In genomic region chr2:34257611-34258010, GRCm38 (mm10) we compare ENCODE assay signal across 13 mouse cellular contexts.
"Had no signal": no experiment of that assay in that cellular context is flagged by ENCODE, and none has a peak within 500 bp of the region (broad histone marks: within the 10 kb centered on the region; RNA-seq: fewer than 3 reads in every experiment).

No protein-coding gene starts in this region.

- H3K9me3 ChIP-seq: limb, embryonic 10.5 days; liver, embryonic 15.5 days; midbrain, embryonic 12.5 days; neural tube, embryonic 15.5 days had no signal

- H3K4me3 ChIP-seq: left cerebral cortex, adult 2 months; limb, embryonic 10.5 days; liver, embryonic 15.5 days; midbrain, embryonic 12.5 days; neural tube, embryonic 15.5 days had no signal

- H3K27ac ChIP-seq: left cerebral cortex, adult 2 months; limb, embryonic 10.5 days; liver, embryonic 15.5 days; midbrain, embryonic 12.5 days; neural tube, embryonic 15.5 days had no signal

- H3K27me3 ChIP-seq: liver, embryonic 15.5 days; midbrain, embryonic 12.5 days; neural tube, embryonic 15.5 days had no signal

- H3K36me3 ChIP-seq: limb, embryonic 10.5 days; liver, embryonic 15.5 days; midbrain, embryonic 12.5 days; neural tube, embryonic 15.5 days had no signal

- H3K4me1 ChIP-seq: liver, embryonic 15.5 days had no signal

- H3K9ac ChIP-seq: liver, embryonic 15.5 days; midbrain, embryonic 12.5 days; neural tube, embryonic 15.5 days had no signal

- DNase-seq: kidney, adult 11 months; kidney, adult 9 months; kidney, postnatal 10 days; right cerebral cortex, adult 18-20 months; right cerebral cortex, postnatal 25 days; thymus, postnatal 4 days had no signal

- H3K4me2 ChIP-seq: liver, embryonic 11.5 days; liver, embryonic 15.5 days; midbrain, embryonic 12.5 days; neural tube, embryonic 15.5 days had no signal

- ATAC-seq: midbrain, embryonic 16.5 days had no signal
